Mouse (Mus musculus): ENCODE results near the gene Dnaaf3.

Gene Dnaaf3

GRCm38 (mm10) chr7:4521231-4522003, 10.8 kb downstream of the Dnaaf3 start:
- peak; percentile 58 for DNase-seq

GRCm38 (mm10) chr7:4518487-4518886, 13.8 kb downstream of the Dnaaf3 start:
- DNase-seq = no peak

GRCm38 (mm10) chr7:4516332-4517050, 15.8 kb downstream of the Dnaaf3 start, which contains the start of gene Tnnt1:
Tnnt1 (minus strand) TSS chr7:4516382.
- no peak for DNase-seq

DNA sequence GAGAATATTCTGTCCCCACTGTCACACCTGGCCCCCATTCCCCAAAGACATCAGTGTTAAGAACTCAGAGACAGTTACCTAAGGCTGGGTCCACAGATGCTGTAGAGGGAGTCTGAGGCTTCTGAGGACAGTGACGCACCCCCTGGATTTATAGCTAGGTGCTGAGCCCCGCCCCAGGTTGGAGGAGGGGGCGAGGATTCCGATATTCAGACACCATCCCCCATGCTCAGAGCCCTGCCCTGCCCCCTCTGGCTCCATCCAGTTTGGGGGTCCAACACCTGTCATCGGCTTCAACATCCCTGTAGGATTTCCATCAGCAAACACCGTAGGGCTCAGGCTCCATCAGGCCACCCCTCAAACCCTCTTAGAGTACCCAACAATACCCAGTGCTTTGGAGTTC, 16.4 kb downstream of the Dnaaf3 start:
- no peak for DNase-seq

GRCm38 (mm10) chr7:4513829-4514712, 18.2 kb downstream of the Dnaaf3 start:
- DNase-seq = no peak

DNA sequence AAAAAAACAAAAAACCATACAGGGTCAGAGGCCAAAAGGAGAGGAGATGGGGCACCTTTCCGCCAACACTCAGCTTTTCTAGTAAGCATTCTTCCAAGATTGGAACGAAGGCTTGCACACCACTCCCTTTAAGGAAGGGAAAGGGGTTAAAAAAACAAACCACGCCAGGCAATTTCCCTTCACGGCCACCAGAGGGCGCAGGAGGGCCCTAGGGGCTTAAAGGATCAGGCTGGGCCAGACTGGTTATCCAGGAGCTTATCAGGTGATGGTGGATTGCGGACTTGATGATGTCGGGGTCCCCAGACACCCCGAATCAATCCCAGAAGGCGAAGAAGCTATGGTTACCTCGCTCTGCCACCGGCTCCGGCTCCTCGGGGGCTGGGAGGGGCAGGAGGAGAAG, 19.0 kb downstream of the Dnaaf3 start:
- DNase-seq = peak; percentile 52

DNA sequence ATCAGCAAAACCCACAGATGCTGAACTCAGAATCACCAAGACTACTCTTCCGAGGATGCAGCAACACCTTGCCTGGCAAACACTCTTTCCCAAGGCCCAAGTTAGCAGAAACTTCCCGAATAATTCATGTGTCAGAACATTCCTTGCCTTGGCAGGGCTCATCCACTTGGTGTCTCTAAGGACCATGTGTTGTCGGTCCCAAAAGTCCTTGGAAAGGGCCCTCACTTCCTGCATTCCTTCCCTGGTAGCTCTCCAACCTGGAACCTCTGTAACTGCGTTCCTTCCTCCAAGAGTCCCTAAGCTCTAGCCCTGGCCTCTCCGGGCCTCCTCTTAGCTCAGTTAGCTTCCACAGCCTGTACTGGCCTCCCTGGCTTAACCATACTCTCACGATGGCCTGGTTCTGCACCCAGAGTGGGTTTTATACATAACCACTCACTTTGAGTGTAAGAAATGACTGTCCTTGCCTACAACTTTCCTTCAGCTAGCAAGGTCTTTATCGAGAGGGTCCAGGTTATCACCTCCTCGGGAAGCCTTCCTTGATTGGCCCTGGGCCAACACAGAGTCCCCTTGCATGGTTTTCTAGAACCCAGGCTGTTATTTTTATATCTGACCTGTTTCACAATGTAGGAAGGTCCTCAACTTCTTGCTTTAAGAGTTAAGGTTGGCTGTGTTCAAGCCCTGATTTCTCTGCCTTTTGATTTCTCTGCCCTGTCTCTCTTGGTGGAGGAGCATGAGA, 20.6 kb downstream of the Dnaaf3 start:
- no peak for DNase-seq

DNA sequence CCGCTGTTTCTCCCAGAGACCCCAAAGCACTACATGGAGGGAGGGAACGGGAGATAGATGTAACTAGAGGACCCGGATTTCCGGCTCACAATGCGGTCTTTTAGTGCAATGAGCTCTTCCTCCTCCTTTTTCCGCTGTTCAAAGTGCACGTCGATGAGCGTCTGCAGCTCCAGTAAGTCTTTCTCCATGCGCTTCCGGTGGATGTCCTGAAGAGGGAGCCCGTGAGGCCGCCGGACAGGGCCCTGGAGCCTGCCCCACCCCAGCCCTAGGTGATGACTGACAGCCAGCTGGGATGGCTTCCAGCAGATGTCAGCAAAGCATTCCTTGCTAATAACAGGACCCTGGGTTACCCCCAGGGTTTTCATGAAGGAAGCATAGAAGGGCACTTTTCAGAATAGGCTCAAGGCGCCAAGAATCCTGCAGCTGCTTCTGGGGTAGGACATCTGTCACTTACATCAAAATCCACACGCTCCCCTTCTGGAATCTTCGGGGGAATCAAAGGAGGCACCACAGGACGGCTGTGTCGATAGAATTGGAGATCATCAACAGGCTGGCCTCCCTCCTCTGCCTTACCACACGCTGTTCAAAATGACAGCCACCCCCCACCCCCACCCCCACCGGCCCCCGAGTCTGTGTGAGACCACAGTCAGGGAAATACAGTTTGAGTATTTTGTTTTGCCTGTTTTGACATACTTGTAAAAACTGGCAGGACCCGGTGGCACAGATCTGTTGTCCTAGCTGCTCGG, 22.2 kb downstream of the Dnaaf3 start:
- DNase-seq = peak; percentile 85

- DNase-seq = no peak
Observed at GRCm38 (mm10) chr7:4508739-4509116, 23.5 kb downstream of the Dnaaf3 start.

DNA sequence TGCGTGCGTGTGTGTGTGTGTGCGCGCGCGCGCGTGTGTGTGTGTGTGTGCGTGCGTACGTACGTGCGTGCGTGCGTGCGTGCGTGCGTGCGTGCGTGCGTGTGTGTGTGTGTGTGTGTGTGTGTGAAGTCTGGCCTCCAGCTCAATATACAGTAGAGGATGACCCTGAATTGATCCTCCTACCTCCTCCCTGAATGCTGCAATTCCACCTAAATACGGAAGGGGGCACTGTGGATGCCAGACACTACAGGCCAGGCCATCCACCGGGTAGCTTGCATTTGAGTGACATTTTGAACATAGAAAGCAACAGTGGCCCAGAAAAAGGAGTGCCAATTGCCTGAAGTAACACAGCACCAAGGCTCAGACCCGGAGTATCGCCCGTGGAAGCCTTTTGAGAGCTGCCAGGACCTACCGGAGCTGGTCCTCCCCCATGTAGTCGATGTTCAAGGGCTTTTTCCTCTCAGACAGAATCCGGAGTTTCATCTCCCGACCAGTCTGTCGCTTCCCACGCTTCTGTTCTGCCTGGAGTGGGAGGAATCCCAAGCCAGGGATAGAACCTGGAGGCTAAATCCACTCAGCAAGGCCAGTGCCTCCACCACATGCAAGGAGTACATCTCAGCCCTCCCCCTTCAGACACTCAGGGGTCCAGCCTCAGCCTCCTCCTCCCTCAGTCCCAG, 24.1 kb downstream of the Dnaaf3 start:
- no peak for DNase-seq

DNA sequence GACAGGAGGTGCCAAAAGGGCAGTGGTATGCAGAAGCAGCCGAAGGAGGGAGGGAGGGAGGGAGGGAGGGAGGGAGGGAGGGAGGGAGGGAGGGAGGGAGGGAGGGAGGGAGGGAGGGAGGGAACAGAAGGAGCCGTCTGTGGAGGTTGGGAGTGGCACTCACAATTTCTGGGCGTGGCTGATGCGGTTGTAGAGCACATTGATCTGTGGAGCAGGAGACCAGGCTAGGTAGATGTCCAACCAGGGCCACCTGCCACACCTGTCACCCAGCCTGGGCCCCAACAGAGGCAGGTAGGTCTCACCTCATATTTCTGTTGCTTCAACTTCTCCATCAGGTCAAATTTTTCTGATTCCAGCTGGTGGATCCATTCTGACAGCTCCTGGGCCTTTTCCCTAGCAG, 25.0 kb downstream of the Dnaaf3 start:
- DNase-seq = no peak

- DNase-seq = no peak
Observed at GRCm38 (mm10) chr7:4504646-4505435, 27.4 kb downstream of the Dnaaf3 start.

GRCm38 (mm10) chr7:4503858-4504257, 28.4 kb downstream of the Dnaaf3 start:
- DNase-seq = no peak

- DNase-seq = no peak
Observed at GRCm38 (mm10) chr7:4503100-4503499, 29.2 kb downstream of the Dnaaf3 start.

GRCm38 (mm10) chr7:4502421-4503090, 29.7 kb downstream of the Dnaaf3 start:
- peak; percentile 42 for DNase-seq

- peak; percentile 97 for DNase-seq
Observed at GRCm38 (mm10) chr7:4501558-4502397, 30.5 kb downstream of the Dnaaf3 start, which contains the start of gene Ppp1r12c. Ppp1r12c (minus strand) TSS chr7:4501680.

- peak; percentile 68 for DNase-seq
Observed at GRCm38 (mm10) chr7:4500892-4501471, 31.3 kb downstream of the Dnaaf3 start.

DNA sequence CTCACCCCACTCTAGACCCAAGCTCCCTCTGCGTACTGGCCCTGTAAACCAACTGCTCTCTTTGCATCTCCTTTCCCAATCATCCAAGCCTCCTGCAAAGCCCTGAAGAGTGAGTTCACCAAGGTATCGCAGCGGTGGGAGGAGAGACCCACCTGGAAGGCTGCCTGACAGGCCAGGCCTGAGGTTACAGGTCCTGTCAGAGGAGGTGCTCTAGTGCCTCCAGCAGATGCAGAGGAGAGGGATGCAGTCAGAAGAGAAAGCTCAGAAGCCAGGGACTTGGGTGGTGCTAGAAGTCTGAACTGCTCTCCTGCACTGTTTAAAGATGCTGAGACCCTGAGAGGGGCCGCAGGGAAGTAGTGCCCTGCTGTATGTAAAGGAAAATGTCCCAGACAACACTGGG, 33.2 kb downstream of the Dnaaf3 start:
- DNase-seq = no peak
